Mouse (Mus musculus) lung, adult 18-20 months (tissue): ENCODE data around the gene Wdr18.

Experiments
- DNase-seq, 2 experiments: peaks; one replicate each; pipeline ENCODE4 v3.0.0; 2022; ENCODE audit warnings: mixed read lengths in 2 of 2

The Wdr18 gene

DNA sequence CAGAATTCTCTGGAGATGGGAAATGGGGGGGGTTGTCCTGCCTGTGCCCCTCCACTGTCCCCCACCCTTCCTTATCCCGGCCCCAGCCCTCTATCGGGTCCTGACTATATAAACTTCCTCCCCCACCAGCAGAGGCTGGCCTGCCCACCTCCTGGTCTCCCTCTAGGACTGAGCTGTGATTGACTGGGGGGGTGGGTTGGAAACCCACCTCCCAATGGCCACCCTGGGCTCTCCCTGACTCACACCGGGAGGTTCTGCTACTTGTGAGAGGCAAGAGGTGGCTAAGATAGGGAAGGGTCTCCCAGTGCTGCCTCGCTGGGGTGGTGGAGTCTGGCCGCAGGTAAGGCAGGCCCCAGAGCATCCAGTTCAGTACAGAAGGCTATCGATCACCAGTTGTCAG lies 12.4 kb upstream of the Wdr18 start:
- no peak for DNase-seq

DNA sequence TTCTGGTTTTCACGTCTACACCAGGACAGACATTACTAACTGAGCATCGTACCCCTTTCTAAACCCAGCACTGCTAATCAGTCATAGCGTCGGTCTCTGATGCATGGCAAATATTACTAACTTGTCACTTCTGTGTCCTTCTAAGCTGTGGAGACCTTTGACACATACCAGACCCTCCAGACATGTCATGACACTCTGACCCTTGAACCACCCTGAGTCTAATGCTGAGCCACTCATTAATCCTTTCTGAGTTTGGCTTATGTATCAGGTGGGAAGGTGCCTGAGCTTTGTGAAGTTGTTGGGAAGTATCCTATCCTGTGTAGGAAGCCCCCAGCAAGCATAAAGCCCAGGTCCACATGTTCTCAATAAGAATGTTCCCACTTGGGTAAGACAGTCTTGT lies 10.1 kb upstream of the Wdr18 start:
- no peak for DNase-seq

DNA sequence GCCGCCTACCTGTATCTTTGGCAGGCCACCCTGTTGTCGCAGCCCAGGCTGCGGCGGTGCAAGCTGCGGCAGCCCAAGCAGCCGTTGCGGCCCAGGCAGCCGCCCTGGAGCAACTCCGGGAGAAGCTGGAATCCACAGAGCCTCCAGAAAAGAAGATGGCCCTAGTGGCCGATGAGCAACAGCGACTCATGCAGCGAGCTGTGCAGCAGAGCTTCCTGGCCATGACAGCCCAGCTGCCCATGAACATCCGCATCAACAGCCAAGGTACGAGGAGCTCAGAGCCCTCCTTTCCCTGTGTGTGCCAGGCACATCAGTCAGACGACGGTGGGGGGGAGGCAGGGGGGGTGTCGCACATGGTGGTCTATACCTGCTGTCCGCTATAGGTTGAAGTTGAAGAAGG lies 9.3 kb upstream of the Wdr18 start:
- DNase-seq = no peak

DNA sequence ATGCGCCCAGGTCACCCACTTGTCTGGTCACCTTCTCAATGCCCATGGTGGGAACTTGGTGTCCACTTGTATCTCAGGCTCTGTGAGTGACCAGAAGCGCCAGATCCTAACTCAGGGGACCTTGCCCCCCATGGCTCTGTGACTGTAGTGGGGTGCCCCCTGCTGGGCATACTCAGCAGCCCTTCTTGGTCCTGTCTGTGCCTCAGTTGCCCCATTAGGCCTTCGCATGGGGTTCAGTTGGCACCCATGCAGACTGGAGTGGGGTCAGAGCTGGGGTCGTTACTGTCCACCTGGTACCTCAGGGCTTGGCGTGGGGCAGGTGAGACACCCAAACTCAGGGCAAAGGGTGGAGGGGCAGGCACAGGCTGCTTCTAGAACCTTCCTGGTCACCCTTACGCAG lies 6.0 kb upstream of the Wdr18 start:
- DNase-seq = peak; percentile 34 to 57

DNA sequence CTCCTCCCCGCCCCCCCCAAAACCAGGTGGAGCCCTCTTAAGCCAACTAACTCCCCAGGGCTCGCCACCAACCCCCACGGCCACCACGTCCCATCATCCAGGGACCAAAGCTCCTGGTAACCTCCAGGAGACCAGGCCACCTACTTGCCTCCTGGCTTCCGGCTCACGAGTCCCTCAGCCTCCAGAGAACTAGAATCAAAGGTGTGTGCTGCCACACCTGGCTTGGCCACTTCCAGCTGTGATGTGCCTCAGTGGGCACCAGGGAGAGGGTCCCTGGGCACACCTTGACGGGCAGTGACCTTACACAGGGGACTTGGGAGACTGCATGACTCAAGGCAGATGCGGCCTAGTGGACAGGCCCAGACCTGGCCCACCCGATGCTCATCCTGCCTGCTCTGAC lies 4.3 kb upstream of the Wdr18 start:
- no peak for DNase-seq

DNA sequence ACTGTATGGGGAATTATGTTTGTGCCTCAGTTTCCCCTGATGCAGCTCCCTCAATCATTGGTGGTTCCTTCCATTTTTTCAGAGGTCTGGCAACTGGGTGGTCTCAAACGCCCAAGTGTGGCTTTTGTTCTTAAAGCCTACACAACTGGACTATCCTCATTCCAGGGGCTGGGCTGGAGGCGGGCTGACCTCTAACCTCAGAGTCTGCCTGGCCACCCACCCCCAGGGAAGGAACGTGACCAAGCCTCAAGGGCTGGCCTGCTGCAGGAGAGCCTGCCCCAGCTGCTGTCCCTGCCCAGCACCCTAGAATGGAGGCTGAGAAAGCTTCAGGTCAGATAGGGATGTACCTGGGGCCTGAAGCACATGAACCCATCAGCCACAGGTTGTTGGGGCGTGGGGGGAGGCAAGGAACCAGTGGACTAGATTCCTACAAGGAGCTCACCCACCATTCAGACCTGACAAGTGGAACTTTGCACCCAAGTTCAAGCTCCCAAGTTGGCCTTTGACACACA lies 3.3 kb upstream of the Wdr18 start:
- DNase-seq = no peak

DNA sequence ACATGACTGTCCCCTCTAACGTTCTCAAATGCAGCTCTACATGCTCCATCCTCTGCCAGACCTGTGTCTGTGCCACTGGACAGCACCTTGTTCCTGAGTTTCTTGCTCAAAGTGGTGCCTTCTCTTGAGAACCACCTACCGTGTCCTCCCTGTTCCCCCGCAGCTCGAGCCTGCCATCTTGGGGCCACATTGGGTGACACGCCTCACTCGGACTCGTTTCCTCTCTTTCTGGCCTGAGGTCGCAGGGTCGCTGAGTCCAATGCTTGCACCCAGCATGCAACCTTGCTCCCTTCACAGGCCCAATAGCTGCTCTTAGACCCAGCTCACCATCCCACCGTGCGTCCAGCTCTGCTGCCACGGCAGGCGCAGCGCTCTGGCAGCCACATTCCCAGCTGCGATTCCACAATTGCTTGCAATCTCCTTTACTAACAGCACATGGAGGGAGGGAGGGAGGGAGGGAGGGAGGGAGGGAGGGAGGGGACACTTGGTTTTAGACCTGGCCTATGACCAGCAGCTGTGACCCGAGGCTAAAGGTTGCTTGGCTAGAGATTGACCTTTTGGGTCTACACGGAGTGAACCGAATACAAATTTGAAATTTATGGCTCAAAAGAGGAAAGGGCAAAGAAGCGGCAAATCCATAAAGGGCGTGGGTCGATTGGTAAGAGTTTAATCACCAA lies 1.7 kb upstream of the Wdr18 start:
- DNase-seq = peak; percentile 86 to 89

DNA sequence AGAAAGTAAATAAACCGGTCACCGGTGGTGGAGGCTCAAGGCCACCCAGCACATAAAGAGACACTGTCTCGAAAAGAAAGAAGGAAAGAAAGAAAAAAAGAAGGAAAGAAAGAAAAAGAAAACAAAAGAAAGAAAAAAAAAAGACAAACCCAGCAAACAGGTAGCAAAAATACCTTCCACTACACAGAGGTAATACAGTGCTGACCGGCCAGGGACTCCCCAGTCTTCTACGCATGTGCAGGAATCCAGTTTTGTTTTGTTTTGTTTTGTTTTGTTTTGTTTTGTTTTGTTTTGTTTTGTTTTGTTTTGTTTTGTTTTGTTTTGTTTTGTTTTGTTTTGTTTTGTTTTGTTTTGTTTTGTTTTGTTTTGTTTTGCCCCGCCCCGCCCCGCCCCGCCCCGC lies 540 bp upstream of the Wdr18 start:
- peak in 1 of 2 experiments; percentile 61 for DNase-seq

DNA sequence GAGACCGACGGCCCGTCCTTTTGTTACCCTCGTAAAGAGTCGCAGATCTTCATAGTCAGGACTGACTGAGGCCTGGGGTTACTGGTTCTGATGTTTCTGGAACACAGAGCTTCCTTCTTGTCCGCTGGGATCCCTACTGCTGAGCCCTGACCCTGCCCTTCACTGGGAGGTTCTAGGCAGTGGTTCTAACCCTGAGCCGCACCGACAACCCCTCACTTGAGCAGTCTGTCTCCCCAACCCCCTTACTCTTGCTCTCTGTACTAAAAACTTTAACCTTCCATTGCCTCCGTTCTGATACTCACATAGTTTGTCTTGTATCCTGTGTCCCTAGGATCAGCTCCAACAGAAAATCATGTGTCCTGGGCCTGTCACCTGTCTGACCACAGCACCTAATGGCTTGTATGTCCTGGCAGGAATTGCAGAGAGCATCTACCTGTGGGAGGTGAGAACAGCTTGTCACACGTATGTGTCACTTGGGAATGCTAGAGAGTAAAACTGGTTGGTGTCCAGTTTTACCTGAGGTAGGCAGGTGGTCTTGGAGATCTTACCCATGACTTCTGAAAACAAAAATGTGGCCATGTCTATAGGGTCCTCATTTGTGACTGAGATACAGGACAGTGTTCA lies 831 bp downstream of the Wdr18 start:
- no peak for DNase-seq

DNA sequence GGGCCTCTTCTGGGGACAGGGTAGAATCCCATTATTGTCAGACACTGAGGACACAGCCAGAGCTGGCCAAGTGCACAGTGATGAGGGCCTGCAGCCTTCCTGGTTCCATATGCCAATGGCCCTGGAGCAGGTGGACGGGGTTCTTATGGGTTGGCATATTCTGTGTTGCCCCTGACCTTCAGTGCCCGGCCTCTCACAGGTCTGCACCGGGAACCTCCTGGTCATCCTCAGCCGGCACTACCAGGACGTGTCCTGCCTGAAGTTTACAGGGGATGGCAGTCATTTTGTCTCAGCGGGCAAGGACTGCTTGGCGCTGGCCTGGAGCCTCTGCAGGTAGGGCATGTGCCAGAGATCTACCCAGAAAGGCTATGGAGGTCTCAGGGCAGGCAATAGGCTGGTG lies 4.8 kb downstream of the Wdr18 start:
- DNase-seq = no peak

DNA sequence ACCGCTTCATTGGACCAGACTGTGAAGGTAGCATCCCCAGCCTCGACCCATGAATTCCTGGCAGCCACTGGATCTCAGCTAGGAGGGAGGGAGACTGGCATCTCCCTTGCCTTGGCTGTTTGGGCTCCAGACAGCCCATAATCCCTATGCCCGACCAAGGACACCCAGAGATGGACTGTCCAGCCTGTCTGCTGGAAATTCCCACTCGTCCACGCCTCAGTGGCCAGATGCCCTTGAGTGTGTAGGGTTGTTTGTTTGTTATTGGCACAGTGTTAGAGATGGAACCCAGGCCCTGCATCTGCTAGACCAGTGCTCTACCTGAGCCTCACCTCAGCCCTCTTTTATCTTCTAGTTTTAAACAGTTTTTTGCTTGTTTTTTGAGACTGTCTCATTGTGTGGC lies 5.4 kb downstream of the Wdr18 start:
- no peak for DNase-seq

DNA sequence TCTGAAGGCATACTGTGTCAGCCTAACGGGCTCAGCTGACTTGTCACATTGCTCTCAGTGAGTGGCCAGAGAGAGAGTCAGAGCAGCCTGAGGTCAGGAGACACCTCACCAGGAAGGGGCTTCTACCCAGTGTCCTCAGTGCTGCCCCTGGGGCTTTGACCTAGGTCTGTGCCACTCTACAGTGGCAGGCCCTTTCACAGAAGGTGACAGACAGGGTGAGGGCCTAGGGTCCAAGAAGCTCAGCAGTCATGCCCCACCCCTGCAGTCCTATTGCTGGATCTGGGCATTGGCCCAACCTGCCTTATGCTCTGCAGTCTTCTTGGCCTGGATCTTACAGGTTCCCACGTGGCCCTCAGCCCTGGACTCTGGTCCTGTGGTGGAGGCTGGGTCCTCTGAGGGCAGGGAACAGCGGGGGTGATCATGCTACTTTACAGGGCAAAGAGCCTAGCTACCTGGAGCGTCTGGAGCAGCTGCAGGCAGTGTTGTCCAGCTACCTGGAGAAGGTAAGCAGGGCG lies 7.0 kb downstream of the Wdr18 start:
- no peak for DNase-seq

DNA sequence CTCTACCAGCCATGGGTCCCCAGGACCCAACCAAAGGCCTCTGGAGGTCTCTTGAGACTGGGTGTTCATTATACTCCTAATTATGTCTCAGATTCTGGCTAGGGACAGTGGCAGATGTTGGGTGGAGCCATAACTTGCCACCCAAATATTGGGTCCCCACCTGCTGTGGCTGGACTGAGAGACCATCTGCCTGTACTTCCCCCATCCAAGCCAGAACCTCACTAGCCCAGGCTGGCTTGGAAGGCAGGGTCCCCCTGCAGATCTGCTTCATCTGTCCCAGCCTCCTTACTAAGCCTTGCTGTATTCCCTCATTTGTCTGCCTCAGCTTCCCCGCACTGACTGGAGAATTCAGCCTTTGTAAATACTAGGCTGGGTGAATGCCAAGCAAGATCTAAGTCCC lies 8.2 kb downstream of the Wdr18 start:
- no peak for DNase-seq

DNA sequence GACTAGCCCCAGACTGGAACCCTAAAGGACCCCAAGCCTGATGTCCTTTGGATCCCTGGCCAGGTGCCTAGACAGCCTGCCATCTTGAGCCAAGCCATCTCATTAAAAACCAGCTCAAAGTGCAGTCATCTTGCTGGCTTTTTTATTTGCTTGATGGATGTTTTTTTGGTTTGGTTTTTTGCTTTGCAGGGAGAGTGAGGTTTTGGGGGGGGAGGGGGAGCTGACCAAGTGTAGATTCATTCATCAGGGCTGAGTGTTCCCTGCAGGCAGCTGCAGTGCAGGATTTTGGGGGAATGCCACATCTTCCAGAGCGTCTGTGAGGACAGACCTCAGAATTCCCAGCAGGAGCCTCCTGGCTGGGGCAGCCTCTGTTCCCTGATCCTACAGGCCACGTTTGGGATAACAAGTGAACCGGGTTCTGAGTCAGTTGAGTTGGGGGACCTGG lies 9.2 kb downstream of the Wdr18 start:
- no peak for DNase-seq

DNA sequence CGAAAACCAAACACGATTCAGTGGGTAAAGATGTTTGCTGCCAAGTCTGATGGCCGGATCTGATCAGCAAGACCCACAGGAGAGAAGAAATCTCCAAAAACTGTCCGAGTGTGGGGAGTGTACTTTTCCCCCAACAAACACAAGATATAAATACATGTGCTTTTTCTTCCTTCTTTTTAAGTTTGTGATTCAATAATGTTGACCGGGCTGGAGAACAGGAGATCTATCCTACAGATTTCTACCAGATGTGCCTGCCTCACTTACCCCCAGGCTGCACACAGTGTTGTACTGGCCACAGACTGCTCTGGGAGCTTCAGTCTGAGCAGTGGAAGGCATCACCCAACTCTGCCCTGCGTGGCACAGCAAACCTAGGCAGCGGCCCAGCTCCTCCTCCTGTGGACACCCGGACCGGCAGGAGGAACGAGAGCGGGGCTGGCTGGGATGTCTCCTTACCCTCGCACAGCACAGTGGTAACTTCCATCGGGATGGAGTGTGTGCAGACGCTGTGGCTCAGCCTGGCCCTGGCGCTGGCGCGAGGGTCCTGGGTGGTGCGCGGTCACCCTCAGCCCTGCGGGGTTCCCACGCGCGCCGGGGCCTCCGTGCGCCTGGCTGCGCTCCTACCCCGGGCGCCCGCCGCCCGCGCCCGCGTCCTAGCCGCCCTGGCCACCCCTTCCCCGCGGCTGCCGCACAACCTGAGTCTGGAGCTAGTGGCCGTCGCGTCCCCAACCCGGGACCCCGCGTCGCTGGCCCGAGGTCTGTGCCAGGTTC lies 10.6 kb downstream of the Wdr18 start, which contains the start of gene Grin3b:
Gene Grin3b (plus strand): TSS at position 301 of the 768 bp plus-strand sequence.
- DNase-seq = no peak

DNA sequence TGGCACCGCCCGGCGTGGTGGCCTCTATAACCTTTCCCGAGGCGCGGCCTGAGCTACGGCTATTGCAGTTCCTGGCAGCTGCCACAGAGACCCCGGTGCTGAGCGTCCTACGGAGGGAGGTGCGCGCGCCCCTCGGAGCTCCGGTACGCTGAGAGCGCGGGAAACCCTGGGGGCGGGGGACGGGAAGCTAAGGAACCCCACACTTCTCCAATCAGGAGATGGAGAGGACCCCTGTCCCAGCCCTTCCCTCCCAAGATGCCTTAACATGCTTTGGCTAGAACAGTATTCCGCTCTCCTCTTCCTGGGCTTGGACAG lies 11.2 kb downstream of the Wdr18 start:
- no peak for DNase-seq

DNA sequence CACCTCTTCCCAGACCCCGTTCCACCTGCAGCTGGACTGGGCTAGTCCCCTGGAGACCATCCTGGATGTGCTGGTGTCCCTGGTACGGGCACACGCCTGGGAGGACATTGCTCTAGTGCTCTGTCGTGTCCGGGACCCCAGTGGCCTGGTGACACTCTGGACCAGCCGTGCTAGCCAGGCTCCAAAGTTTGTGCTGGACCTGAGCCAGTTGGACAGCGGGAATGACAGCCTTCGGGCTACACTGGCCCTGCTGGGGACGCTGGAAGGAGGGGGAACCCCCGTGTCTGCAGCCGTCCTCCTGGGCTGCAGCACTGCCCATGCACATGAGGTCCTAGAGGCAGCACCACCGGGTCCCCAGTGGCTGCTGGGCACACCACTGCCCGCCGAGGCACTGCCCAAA lies 12.9 kb downstream of the Wdr18 start:
- no peak for DNase-seq

DNA sequence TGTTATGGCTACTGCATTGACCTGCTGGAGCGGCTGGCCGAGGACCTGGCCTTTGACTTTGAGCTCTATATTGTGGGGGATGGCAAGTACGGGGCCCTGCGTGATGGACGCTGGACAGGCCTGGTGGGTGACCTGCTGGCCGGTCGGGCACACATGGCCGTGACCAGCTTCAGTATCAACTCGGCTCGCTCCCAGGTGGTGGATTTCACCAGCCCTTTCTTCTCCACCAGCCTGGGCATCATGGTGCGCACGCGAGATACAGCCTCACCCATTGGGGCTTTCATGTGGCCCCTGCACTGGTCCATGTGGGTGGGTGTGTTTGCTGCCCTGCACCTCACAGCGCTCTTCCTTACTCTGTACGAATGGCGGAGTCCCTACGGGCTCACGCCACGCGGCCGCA lies 14.1 kb downstream of the Wdr18 start:
- no peak for DNase-seq

DNA sequence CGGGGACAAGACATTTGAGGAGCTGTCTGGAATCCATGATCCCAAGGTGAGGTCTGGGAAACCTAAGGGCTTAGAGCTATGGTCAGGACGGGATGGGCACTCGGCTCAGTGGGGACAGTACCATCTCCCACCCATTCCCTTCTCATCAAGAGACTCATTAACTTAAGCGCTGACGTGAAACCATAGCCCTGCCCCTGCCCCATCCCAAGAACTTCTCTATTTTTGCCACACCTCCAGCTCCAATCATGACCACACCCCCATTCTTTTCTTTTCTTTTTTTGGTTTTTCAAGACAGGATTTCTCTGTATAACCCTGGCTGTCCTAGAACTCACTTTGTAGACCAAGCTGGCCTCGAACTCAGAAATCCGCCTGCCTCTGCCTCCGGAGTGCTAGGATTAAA lies 14.7 kb downstream of the Wdr18 start:
- no peak for DNase-seq

DNA sequence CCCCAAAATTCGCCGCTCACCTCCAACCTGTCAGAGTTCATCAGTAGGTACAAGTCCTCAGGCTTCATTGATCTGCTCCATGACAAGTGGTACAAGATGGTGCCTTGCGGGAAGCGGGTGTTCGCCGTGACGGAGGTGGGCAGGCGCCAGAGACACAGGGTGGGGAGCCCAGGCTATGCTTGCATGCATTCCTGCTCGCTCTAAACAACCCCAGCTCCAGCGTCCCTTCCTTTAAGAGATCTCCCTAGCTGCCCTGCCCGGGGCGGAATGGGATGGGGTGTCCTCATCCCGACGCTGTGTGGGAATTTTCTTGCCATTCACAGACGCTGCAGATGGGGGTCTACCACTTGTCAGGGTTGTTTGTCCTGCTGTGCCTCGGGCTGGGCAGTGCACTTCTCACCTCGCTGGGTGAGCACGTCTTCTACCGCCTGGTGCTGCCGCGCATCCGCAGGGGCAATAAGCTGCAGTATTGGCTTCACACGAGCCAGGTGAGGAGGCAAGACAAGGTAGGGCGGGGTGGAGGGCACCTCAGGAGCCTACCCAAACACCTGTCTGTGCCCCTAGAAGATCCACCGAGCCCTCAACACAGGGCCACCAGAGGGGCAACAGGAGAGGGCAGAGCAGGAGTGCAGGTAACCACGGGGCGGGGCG lies 16.2 kb downstream of the Wdr18 start:
- DNase-seq = no peak

DNA sequence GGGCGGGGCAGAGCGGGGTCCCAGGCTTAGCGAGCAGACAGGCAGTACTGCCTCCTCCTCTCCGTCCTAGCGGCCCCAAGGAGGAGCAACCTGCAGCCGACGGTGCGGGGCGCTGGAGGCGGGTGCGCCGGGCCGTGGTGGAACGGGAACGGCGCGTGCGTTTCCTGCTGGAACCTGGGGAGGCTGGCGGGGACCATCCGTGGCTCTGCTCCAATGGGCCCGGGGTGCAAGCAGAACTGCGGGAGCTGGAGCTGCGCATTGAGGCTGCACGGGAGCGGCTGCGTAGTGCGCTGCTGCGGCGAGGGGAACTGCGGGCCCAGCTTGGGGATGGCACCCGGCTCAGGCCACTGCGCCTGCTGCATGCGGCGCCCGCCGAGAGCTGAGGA lies 16.8 kb downstream of the Wdr18 start:
- DNase-seq = no peak

DNA sequence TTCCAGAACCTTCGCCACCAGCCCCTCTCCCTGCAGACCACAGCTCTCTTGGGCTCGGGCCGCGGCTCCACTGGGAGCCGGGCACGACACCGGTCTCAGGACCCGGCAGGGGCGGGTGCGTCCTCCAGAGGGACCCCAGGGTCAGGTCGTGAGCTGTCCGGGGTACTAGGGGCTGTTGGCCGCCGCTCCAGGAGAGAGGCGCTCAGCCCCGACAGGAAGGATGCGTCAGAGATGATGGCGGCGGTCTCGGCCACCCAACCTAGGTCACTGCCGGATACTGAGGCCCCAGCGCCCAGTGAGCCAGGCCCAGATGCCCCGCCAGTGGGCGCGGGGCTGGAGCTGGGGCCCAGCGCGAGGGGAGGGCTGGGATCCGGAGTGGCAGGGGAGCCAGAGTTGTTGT lies 17.4 kb downstream of the Wdr18 start:
- no peak for DNase-seq

DNA sequence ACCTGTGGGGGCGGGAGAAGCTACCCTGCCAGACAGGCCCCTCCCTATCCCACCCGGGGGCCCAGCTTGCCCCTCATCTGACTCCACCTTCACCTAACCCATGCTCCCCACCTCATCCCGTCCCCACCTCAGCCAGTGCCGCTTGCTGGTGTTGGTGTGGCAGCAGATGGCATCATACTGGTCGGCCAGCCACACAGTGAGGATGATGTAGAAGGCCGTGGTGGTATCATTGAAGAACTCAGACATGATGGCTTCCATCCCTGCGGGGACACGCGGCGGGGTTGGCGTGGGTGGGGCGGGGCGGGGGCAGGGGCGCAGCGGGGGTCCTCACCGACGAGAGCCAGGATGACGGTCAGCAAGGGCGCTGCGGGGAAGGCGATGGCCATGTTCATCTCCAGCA lies 18.1 kb downstream of the Wdr18 start:
- DNase-seq = no peak
